Mouse (Mus musculus): ENCODE measurements around the gene Gm45062.

The Gm45062 gene

DNA sequence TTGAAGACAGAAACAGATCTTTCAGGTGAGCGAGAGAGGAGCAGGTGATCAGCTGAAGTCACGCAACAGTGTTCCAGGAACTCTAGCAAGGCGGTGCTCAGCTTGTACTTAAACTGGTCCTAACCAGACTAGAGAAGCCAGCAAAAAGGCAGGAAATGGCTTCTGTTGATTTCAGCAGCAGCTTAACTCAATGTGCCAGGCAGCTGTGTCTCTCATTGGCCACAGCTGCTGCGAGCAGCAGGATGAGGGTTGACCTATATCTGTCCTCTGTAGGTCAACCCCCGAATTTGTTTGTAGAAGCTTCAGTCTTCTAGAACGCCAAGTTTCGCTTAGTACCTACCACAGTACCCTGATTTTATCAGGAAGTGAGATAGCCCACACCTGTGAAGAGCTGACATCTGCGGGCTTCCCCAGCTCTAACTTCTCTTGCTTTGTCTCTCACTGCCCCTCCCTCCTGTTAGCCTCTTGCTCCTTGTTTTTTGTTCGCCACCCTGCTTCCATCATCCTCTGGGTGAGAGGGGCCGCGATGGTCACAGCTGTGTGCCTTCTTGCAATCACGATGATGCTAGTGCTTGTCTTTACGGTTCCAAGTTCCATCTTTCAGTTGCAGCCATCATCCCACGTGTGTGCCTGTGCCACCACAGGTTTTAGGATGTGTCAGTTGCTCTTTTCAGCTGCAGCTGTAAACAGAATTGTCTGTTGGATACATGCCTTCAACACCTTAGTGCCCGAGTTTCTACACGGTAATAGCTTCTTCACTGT, 226.3 kb downstream of the Gm45062 start:
- peak; percentile 78 to 92 for DNase-seq

DNA sequence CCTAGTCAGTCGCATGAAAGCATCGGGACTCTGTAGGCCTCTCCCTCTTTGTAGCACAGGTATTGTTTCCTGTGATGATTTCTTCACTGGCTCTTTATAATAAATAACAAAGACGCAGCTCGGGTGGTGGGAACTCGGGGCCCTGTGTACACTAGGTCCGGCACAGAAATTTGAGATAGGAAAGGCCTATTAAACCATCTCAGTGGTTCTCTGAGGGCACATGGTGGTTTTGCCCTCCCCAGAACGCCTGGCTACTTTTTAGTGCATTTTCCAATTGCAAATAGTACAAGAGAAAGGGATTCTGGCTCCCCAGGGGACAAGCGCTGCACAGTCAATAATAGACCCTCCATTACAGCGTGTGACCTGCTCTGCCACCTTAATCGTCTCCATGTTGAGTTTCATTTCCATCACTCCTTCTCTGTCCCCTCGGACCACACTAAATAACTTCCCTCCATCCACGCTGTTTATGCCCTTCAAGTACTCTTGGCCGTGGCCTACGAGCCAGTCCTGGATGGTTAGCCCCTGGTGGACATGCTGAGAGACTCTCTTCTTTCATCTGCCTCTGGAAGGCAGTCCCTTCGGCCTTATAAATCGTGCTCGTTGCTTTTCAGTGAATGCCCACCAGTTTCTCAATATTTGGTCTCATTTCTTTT, 227.3 kb downstream of the Gm45062 start:
- no peak for DNase-seq

- no peak for DNase-seq
Observed at GRCm38 (mm10) chr6:8487044-8487853, 228.0 kb downstream of the Gm45062 start.

DNA sequence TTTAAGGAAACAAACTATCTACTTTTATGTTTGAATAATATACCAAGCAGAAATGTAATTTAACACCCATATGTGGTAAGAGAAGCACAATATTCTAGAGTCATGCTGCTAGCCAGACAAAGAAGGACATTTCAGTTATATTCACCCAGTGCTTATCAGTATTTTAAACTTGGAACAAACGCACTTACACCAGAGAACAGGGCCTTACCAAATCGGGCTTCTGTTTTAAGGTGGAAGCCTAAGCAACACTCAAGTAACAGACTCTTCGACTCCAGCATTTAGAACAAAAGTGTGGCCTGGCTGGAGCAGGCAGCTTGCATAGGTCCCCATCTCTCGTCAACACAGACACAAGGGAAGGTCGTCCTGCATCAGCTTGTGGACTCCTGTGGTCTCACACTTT, 229.0 kb downstream of the Gm45062 start:
- no peak for DNase-seq

DNA sequence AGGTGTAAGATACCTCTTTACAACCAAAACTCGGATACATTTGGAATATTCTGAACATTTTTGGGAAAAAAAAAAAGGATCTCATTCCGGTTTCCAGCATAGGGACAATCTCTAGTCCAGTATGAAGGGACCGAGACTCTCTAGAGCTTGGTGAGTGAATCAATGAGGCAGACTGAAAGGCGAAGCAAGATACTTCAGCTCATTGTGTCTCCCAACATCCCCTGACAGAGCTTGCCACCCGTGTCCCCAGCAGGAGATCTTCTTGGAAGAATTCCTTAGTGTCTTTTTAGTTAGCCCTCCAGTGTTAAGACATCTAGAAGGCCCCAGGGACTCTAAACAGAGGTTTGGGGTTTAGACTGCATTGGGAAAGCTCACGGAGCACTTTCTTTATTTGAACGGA, 230.0 kb downstream of the Gm45062 start:
- DNase-seq: no peak

DNA sequence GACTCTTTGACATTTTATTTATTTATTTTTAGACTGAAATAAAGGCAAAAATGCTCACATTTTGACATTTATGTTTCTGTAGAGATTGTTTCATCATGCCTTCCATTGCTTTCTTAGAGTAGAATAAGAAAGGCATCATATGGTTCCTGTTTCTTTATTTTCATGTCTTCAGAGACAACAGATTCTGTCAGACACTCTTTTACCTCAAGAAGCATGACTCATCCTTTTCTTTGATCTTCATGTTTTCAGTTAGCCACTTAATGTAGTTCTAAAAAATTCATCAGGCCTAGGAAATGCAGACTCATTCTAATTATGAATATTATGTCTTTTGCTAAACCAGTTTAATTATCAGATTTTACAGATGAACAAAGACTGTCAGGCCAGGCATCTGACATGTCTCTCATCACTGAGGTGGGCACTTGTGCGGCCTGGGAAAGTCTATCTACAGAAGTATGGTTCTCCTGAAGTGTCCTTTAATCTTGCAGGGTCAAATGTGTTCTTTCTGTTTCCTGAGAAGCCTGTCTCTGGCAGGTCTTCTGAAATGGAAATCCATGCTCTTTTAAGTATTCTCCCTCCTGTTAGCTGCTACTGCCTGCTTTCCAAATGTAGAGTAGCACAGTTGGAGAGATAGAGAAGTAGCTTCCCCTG, 230.8 kb downstream of the Gm45062 start:
- DNase-seq: no peak

DNA sequence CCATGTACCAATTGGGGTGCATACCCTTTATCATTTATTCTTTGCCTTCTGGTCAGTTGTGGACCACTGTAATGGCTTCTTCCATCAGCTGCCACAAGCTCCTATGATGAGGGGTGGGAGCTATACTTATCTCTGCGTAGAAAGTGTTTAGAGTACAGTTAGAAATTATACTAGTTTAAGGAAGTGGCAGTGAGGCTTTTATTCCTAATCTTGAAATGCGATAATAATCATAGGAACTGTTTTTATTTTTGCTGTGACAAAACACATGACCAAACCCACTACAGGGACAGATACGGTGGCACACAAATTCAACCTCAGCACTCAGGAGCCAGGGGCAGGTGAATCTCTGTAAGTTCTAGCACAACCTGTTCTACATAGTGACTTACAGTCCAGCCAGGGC, 233.0 kb downstream of the Gm45062 start:
- no peak for DNase-seq

DNA sequence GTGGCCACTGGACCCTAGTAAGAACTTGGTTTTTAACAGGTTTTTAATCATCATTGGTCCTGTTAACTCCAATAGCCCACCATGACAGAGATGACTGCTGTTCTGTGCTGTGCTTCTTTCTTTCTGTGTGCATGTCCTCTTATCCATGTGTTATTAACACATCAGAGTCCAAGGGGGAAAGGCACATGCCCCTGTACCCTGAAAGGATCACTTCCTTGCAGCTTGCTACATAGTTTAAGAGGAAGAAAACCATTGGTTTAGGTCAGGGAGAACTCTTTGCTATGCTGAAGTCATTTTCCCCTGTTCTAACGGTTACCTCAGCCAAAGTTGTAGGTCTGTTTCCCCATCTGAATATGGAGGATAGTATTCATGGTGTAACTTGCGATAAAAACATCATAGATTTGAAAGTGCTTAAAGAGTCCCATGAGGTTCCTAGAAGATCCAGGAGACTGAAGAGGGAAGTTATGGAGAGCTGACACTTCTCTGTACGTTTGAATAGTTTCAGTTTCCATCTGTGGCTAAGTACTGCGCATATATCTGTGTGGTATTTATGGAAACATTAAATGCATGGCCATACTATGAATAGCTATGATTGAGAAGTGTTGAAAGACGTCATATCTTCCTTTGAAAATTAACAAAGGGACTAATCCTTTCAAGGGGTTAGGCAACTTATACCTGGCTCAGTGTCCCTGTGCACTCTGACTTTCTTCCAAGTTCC, 236.0 kb downstream of the Gm45062 start:
- no peak for DNase-seq

DNA sequence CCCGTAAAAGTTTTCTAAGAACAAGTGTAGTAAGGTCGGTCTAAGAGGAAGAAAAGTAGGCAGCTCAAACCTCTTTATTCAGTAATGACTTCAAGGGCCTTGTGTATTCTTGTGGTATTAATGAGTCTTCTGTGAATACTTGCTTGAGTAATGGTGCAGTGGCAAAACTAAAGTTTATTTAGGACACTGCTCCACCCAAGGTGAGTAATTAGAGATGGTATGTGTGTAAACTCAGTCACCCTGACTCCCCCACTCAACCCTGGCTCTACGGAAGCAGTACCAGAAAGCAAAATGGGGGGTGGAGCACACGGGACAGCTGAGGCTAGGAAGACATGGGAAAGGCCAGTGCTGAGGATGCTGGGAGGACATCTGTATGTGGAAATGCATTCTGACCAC, 236.6 kb downstream of the Gm45062 start:
- DNase-seq: no peak

GRCm38 (mm10) chr6:8497234-8497867, 238.1 kb downstream of the Gm45062 start:
- no peak for DNase-seq

DNA sequence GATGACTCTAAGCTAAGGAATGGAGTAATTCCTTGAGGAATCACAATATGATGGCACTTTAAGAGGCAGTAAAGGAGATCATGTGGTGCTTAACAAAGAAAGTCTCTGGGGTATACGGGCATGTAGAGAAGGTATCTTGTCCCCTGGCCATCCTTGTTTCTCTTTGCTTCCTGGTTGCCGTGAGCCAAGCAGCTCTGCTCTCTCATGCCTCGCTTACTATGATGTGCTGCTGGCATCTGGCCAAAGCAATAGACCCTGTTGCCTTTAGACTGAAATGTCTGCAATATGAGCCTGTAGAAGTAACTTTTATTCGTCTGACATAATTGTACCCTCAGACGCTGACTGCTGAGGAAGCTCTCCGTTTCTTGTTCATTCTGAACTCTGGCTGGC, 238.6 kb downstream of the Gm45062 start:
- DNase-seq: no peak

DNA sequence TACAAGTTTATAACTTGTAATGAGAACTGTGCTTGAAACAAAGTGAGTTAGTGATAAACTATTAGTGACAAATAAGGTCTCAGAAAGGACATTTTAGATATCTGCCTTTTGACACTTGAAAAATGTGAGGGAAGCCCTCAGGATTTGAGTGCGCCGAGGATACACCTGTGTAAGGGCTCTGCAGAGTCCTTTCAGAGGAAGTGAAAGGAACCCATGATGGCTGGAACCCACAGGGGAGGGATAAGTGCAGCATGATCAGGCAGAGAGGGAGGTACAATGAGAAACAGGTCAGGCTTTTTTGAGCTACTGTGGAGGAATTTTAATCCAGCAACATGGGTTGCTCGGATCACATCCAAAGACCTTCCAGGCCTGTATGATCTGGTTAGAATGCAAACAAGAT, 239.7 kb downstream of the Gm45062 start:
- no peak for DNase-seq

GRCm38 (mm10) chr6:8503953-8504352, 244.7 kb downstream of the Gm45062 start:
- no peak for DNase-seq

DNA sequence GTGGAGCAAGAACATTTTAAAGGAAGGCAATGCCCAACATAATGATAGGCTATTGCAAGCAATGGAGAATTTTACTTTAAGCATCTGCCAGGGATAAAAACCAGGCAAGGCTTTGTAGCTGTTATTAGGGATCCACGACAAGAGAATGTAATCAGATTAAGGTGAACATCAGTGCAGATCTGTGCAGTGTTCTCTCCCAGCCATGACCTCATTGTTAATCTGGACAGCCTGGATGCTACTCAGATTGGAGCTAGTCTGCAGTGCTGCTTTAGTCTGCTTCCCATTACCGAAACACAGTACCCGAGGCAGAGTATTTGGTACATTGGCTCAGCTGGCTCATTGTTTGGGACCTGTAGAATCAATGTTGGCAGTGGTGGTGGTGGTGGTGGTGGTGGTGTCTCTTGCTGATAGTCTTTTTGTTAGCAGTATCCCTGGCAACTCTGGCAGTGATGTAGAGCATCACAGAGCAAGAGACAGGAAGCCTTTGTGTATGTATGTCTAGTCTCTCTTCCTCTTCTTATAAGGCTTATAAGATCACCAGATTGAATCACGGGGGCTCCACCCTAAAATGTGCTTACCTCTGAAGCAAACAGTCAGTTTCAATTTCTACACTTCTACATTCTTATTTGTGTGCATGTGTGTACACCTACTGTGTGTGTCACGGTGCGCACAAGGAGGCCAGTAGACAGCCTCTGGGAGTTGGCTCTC, 245.4 kb downstream of the Gm45062 start:
- DNase-seq: peak in 1 of 2 experiments; percentile 44

GRCm38 (mm10) chr6:8506631-8507030, 247.4 kb downstream of the Gm45062 start:
- no peak for DNase-seq

DNA sequence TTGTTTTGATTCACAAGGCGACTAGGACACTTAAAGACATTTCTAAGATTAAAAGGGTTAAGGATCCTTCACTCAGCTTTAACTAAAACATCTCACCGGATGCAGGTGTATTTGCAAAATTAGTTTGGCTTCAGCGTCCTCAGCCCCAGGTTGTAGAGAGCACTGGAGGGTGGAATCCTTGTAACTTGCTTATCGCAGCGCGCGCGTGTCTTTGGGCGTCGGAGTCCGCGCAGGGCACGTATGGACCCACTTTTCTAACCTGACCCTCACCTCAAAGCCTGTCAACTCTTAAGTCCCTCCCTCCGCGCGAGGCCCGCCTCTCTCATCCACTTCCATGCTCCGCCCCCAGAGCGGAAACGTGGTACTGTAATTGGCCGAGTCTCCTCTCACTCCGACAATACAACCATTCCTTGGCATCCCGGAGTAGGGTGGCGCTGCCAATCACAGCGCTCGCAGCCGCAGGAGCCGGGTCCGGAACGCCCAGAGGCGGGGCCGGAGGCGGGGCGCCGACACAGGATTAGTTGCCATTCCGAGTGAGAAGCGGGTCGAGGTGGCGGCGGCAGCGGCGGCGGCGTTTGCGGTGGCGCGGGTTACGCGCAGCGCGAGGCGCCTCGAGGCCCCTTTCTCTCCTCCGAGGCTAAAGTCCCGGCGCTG, 249.8 kb downstream of the Gm45062 start:
- peak; percentile 100 for DNase-seq

DNA sequence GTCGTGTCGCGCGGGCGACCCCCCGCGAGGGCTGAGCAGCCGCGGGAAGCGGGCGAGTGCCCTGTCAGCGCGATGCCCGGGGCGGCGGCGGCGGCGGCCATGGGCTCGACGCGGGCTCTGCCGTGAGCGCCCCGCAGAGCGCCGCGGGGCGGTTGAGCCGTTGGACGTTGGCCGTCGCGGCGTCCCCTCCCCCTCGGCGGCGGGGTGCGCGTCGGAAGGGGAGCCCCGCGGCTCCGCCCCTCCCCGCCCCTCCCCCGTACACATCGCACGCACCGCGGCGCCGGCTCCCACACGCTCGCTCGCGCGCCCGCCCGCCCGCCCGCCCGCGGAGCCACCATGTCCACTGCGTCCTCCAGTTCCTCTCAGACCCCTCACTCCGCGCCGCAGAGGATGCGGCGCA, 250.3 kb downstream of the Gm45062 start, which contains the start of gene Glcci1:
TSS of gene Glcci1 (plus strand) at position 50 of the 400 bp plus-strand sequence.
- no peak for DNase-seq

- DNase-seq: peak; percentile 37 to 55
Observed at GRCm38 (mm10) chr6:8509961-8510863, 251.0 kb downstream of the Gm45062 start.

- DNase-seq: no peak
Observed at GRCm38 (mm10) chr6:8510864-8511428, 251.7 kb downstream of the Gm45062 start.
